Mouse (Mus musculus) liver, embryonic 14.5 days (tissue): ENCODE results near the gene Adprm. TPM values are rescaled to one million over a fixed set of nuclear protein-coding genes. Genes with fewer than 3 reads are reported as not detected.

Experiments used
- ATAC-seq: fragments of 200-750 bp; cut with Nextera tagmentation; 2 replicates; pipeline ENCODE4 v1.8.0; 2017; ENCODE audit warnings: moderate number of reproducible peaks, mild to moderate bottlenecking, moderate library complexity; ENCODE audit not compliant: insufficient read depth
- DNase-seq, 3 experiments: peaks; one replicate each; pipeline ENCODE4 v3.0.0-alpha.2; 2012 to 2013; ENCODE audit warnings: low read depth in 3 of 3, low spot score in 3 of 3
- H3K27ac ChIP-seq: fragments of 300-500 bp; sonication (generic); 2 replicates; pipeline ENCODE4 v1.5.1; 2014; ENCODE audit warnings: moderate library complexity, mild to moderate bottlenecking, control low read depth, inconsistent platforms
- H3K27me3 ChIP-seq: fragments of 300-500 bp; sonication (generic); 2 replicates; pipeline ENCODE4 v1.6.1; 2014; ENCODE audit warnings: mild to moderate bottlenecking, low read length, moderate library complexity; ENCODE audit not compliant: control insufficient read depth, insufficient read depth
- H3K36me3 ChIP-seq: fragments of 300-500 bp; sonication (generic); replicated peaks from 2 replicates; pipeline ENCODE4 v1.6.1; 2014; ENCODE audit warnings: low read depth; ENCODE audit not compliant: control insufficient read depth, insufficient read depth
- H3K4me1 ChIP-seq, 2 experiments: fragments of 200-500 bp in 1 of 2; fragments of 300-500 bp in 1 of 2; sonication (generic) in 1 of 2; replicated peaks; 2 replicates each; pipeline ENCODE4 v1.6.1; 2012 to 2014; ENCODE audit warnings: antibody characterized with exemption in 1 of 2, inconsistent platforms in 1 of 2, low read length in 1 of 2; ENCODE audit not compliant: control insufficient read depth in 2 of 2, insufficient read depth in 2 of 2
- H3K4me2 ChIP-seq: fragments of 300-500 bp; sonication (generic); 2 replicates; pipeline ENCODE4 v1.6.1; 2014; ENCODE audit warnings: low read depth, mild to moderate bottlenecking, control low read depth, moderate library complexity
- H3K4me3 ChIP-seq, 2 experiments: fragments of 200-500 bp in 1 of 2; fragments of 300-500 bp in 1 of 2; sonication (generic) in 1 of 2; 2 replicates each; pipeline ENCODE4 v1.5.1; 2012 to 2014; ENCODE audit warnings: low read depth in 2 of 2, low read length in 2 of 2, mild to moderate bottlenecking in 2 of 2, control low read depth in 1 of 2, inconsistent platforms in 1 of 2, moderate library complexity in 1 of 2; ENCODE audit not compliant: insufficient read depth in 1 of 2
- H3K9ac ChIP-seq: fragments of 300-500 bp; sonication (generic); replicated peaks from 2 replicates; pipeline ENCODE4 v1.6.1; 2014; ENCODE audit warnings: mild to moderate bottlenecking, control low read depth, moderate library complexity
- H3K9me3 ChIP-seq: fragments of 300-500 bp; sonication (generic); 2 replicates; pipeline ENCODE4 v1.6.1; 2016; ENCODE audit warnings: low read length, mixed read lengths; ENCODE audit not compliant: control insufficient read depth
- CTCF ChIP-seq: IDR thresholded peaks from 2 replicates; pipeline ENCODE4 v1.5.1; 2016; ENCODE audit warnings: antibody characterized with exemption, low read depth, control low read depth
- EP300 ChIP-seq: IDR thresholded peaks from 2 replicates; pipeline ENCODE4 v1.6.1; 2016; ENCODE audit warnings: antibody characterized with exemption, low read depth
- WGBS: fragments of 180-500 bp; shearing (Covaris S2); extraction: QIAGEN DNeasy Blood & Tissue Kit; methylation state at CpG from one replicate; pipeline ENCODE4 v1.1.7; 2014; ENCODE audit not compliant: insufficient replicate concordance; 5-methylcytosine and 5-hydroxymethylcytosine counted together
- polyA plus RNA-seq, 2 experiments: library from polyadenylated mRNA; depleted of rRNA in 1 of 2; stranded (reverse) in 1 of 2; unstranded in 1 of 2; fragments of >200 nt; fragmentation: Nextera tagmentation in 1 of 2; extraction: Ambion mirVana in 1 of 2; gene quantifications; 2 replicates each; pipeline versions ENCODE4 v1.2.1 to v1.2.3; 2012 to 2014

The Adprm gene
- polyA plus RNA-seq, 2 experiments: 7.9 to 9.7 TPM

DNA sequence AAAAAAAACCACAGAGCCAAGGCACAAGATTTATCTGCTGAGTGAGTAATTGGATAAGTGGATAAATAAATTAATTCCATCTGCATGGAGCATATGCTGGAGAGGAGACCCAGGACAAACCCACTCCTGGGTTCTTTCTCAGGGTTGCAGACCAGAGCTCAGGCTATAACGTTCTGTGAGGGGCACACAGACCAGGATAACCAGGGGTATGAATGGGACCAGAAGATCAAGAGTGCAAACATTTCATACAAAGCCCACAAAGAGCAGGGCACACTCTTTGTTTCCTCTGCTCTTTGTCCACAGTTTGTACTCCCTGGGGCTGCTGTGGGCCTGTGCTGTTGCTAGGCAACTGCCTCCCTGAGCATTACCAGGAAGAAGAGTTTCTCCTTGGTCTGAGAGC, 50.7 kb downstream of the Adprm start:
- Histone ChIP-seq H3K4me2 (no peak overlapping the region), H3K4me3 (no peak overlapping the region), H3K36me3 (no peaks in the 10 kb centered on the region), H3K9ac (no peak overlapping the region), H3K27ac (no peak overlapping the region), H3K4me1 (no peaks in the 10 kb centered on the region), H3K9me3 (no peaks in the 10 kb centered on the region), H3K27me3 (no peaks in the 10 kb centered on the region)
- 43% methylated on average over 1 of the region's 1 CpGs for WGBS
- ATAC-seq: no peak
- DNase-seq: no peak
- TF ChIP-seq EP300: no peak
- TF ChIP-seq CTCF: no peak

DNA sequence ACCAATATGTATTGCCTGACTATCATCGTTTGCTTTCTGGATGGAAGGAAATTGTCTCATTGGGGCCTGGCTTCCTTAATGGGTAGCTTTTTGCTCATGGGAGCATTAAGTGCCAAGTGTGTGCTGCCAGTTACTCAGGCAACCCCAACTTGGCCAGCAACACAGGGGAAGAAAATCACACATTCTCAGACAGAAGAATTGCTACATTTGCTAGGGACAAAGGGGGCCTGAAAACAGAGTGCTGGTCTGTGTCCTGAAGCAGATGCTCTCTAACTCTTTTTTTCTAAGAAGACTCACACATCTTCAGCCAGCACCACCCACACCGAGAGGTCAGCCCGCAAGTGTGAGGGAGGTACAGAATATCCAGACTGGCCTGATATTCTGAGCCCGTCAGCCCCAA, 51.7 kb downstream of the Adprm start:
- H3K4me1 ChIP-seq: no peaks in the 10 kb centered on the region
- DNase-seq: no peak
- H3K4me3 ChIP-seq: no peak overlapping the region
- H3K27me3 ChIP-seq: no peaks in the 10 kb centered on the region
- H3K4me2 ChIP-seq: no peak overlapping the region
- H3K9ac ChIP-seq: no peak overlapping the region
- H3K9me3 ChIP-seq: no peaks in the 10 kb centered on the region
- no peak for TF ChIP-seq CTCF
- H3K36me3 ChIP-seq: no peaks in the 10 kb centered on the region
- no peak for ATAC-seq
- H3K27ac ChIP-seq: no peak overlapping the region
- WGBS: 62% methylated on average over 4 of the region's 4 CpGs

DNA sequence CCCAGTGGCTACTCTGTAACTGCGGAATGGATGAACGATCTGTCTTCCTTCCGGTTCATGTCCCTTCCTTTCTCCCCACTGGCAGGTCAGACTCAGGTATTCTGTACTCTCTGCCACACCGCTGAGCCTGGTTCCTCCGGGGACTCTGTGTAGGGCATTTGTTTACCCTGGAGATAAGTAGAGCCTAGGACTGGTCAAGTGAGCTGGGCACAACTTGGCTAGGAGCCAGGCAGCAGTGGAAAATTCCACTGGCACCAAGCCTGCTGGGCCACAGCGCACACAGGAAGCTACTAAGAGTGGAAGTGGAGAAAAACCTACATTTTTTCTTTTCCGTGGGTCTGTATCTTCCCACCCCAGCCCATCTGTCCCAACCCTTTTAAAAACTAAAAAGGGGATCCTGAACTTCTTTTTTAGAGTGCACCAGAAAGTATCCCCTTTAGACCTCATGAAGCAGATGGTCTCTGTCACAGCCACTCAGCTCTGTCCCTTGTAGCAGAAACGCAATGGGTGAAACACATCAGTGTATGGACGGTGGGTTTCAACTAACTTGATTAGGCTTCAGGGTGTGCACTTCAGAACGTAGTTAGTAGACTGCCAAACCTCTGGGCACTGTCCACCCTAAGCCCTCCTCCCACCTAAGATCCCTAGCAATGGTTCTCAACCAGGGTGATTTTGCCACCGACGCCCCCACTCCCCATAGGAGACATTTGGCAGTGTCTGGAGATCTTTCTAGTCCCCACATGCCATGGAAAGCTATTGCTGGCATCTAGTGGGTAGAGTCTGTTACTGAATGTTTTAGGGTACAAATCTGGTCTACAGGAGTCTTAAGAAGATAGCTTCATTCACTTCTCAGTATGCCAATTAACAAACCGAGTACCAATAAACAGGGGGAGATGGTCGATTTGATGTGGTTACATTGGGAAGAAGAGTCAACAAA, 53.7 kb downstream of the Adprm start:
- Histone ChIP-seq H3K36me3 (no peaks in the 10 kb centered on the region), H3K4me2 (no peak overlapping the region), H3K9ac (no peak overlapping the region), H3K27me3 (no peaks in the 10 kb centered on the region), H3K4me1 (no peaks in the 10 kb centered on the region), H3K27ac (no peak overlapping the region), H3K9me3 (no peaks in the 10 kb centered on the region), H3K4me3 (no peak overlapping the region)
- ATAC-seq (no peak), DNase-seq (no peak)
- 59% methylated on average over 14 of the region's 14 CpGs for WGBS
- no peak for TF ChIP-seq EP300
- TF ChIP-seq CTCF: no peak

DNA sequence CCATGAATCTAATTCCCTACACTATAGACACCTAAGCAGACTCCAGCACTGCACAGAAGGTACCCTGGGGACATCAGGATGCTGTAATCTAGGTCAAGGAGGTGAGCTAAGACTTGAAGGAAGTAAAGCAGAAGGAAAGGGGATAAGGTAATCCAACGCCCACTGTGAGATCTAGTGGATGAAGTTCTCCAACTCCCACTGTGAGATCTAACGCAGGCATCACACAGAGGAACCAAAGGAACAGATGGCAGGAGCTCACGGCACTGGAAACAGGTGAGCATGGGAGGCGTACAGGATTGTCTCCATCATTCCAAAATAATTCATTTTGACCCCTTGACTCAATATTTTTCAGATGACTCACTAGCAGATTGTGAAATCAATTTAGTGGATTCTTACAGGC, 55.9 kb downstream of the Adprm start:
- Histone ChIP-seq H3K4me3 (no peak overlapping the region), H3K27me3 (no peaks in the 10 kb centered on the region), H3K27ac (no peak overlapping the region), H3K9ac (no peak overlapping the region), H3K4me1 (no peaks in the 10 kb centered on the region), H3K9me3 (no peaks in the 10 kb centered on the region), H3K36me3 (no peaks in the 10 kb centered on the region), H3K4me2 (no peak overlapping the region)
- TF ChIP-seq EP300 (no peak), CTCF (no peak)
- WGBS: 54% methylated on average over 4 of the region's 4 CpGs
- no peak for ATAC-seq
- DNase-seq: no peak

DNA sequence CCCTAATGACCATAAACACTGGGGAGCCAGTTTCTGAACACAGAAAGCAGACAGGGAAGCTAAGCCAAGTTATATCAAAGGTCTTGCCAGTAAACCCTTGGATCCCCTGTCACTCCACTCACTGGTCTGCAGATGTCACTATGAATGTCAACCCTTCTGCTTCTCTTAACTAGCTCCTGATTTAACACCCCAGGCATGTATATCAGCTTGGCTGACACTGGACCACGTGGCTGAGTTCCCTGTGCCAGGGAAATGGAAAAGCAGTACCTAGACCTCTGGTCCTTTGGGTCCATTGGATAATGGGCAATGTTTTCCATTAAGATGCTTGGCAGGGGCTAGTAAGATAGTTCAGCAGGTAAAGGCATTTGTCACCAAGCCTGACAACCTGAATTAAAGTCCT, 58.7 kb downstream of the Adprm start:
- no peak for TF ChIP-seq CTCF
- no peaks in the 10 kb centered on the region for H3K27me3 ChIP-seq
- no peak overlapping the region for H3K27ac ChIP-seq
- H3K36me3 ChIP-seq: no peaks in the 10 kb centered on the region
- ATAC-seq (no peak), DNase-seq (no peak)
- no peaks in the 10 kb centered on the region for H3K4me1 ChIP-seq
- no peak overlapping the region for H3K4me2 ChIP-seq
- no peak overlapping the region for H3K9ac ChIP-seq
- 19% methylated on average over 1 of the region's 1 CpGs for WGBS
- no peaks in the 10 kb centered on the region for H3K9me3 ChIP-seq
- no peak overlapping the region for H3K4me3 ChIP-seq
